Mouse (Mus musculus): ENCODE measurements at regions not wholly inside any gene's neighbourhood (a gene's known extent, or its start where the extent isn't known, plus 50 kb on each side); places are given as distances from the start of the nearest gene placed in this dataset.

DNA sequence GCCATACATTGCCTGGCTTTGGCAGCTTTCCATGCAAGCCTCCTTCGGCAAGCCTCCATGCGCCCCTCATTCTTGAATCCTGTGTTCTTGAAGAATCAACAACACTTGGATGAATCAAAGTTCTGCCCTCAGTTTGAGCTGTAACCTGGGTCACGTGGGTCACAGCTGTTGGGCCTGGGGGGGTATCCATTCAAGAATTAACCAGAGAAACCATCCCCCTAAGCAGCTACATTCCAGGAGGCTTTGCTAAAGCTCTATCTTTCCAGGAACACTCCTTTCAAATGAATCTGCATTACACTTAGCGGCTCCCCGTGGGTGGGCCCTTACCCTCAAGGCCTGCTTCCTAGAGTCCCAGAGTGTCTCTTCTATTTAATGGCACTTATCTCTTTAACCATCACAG lies 65.2 kb upstream of the Klf9 start:
- H3K27ac ChIP-seq (ENCODE audit: low read depth, low read length): no peak overlapping the region
- H3K9ac ChIP-seq (ENCODE audit: low read depth, low read length): no peak overlapping the region
- no peak for ATAC-seq (ENCODE audit: low FRiP score, low TSS enrichment)
- no peaks in the 10 kb centered on the region for H3K9me3 ChIP-seq (ENCODE audit: control insufficient read depth, low read length)
- H3K4me1 ChIP-seq (ENCODE audit: control insufficient read depth, insufficient read depth, low read length): no peaks in the 10 kb centered on the region
- H3K36me3 ChIP-seq (ENCODE audit: control insufficient read depth, insufficient read depth, low read length): no peaks in the 10 kb centered on the region
- no peaks in the 10 kb centered on the region for H3K27me3 ChIP-seq (ENCODE audit: control insufficient read depth, insufficient read depth, low read length)
- H3K4me2 ChIP-seq (replicated peaks; ENCODE audit: low read depth, low read length): no peak overlapping the region
- WGBS: 62% methylated on average over 5 of the region's 5 CpGs
- H3K4me3 ChIP-seq (ENCODE audit: low read length): no peak overlapping the region

DNA sequence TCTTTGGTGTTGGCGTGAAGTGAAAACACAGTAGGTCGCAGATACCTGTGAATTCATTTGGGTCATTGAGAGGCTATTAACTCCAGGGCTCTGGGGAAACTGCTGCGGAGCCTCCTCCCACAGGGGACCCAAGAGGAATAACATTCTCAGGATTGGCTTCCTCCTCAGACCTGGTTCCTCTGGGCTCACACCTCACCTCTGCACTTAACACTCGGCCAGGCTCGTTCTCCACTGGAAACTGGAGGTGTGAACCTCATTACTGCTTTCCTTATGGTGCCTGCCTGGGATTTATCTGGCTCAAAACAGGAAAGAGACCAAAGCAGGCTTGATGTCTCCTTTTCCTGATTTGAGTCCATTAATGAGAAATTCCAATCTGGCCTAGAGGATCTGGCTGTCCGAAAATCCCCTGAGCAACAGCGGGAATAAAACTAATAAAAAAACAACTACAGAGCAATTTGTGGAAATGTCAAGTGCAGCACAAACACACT lies 55.8 kb upstream of the Klf9 start:
- no peak for ATAC-seq (ENCODE audit: low FRiP score, low TSS enrichment)
- no peaks in the 10 kb centered on the region for H3K36me3 ChIP-seq (ENCODE audit: control insufficient read depth, insufficient read depth, low read length)
- 28% methylated on average over 7 of the region's 7 CpGs for WGBS

DNA sequence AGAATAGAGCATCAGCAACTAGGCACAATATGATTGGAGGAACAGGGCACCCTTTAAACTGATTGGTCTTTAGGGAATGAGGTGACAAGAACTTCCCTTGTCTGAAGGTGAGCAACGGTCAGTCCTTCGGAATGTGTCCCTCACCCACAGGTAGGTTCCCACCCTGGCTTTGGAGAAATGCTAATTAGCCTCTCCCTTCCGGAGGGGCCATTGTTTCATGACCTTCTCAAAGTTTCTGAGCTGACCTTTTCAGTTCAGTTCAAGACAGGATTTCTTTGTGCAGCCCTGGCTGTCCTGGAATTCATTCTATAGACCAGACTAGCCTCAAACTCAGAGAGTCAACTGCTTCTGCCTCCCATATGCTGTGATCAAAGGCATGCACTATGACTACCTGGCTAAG lies 53.5 kb upstream of the Klf9 start:
- H3K9ac ChIP-seq (ENCODE audit: low read depth, low read length): no peak overlapping the region
- H3K4me2 ChIP-seq (replicated peaks; ENCODE audit: low read depth, low read length): no peak overlapping the region
- 87% methylated on average over 3 of the region's 3 CpGs for WGBS
- ATAC-seq (ENCODE audit: low FRiP score, low TSS enrichment): no peak
- no peaks in the 10 kb centered on the region for H3K27me3 ChIP-seq (ENCODE audit: control insufficient read depth, insufficient read depth, low read length)
- H3K36me3 ChIP-seq (ENCODE audit: control insufficient read depth, insufficient read depth, low read length): no peaks in the 10 kb centered on the region
- no peak overlapping the region for H3K27ac ChIP-seq (ENCODE audit: low read depth, low read length)
- H3K9me3 ChIP-seq (ENCODE audit: control insufficient read depth, low read length): no peaks in the 10 kb centered on the region
- no peak overlapping the region for H3K4me3 ChIP-seq (ENCODE audit: low read length)
- H3K4me1 ChIP-seq (ENCODE audit: control insufficient read depth, insufficient read depth, low read length): no peaks in the 10 kb centered on the region

More for the DNA sequence above, 55.8 kb upstream of the Klf9 start:
- no peak overlapping the region for H3K9ac ChIP-seq (ENCODE audit: low read depth, low read length)
- no peaks in the 10 kb centered on the region for H3K9me3 ChIP-seq (ENCODE audit: control insufficient read depth, low read length)
- H3K27ac ChIP-seq (ENCODE audit: low read depth, low read length): no peak overlapping the region
- no peak overlapping the region for H3K4me3 ChIP-seq (ENCODE audit: low read length)
- H3K4me1 ChIP-seq (ENCODE audit: control insufficient read depth, insufficient read depth, low read length): no peaks in the 10 kb centered on the region
- H3K27me3 ChIP-seq (ENCODE audit: control insufficient read depth, insufficient read depth, low read length): no peaks in the 10 kb centered on the region
- no peak overlapping the region for H3K4me2 ChIP-seq (replicated peaks; ENCODE audit: low read depth, low read length)

DNA sequence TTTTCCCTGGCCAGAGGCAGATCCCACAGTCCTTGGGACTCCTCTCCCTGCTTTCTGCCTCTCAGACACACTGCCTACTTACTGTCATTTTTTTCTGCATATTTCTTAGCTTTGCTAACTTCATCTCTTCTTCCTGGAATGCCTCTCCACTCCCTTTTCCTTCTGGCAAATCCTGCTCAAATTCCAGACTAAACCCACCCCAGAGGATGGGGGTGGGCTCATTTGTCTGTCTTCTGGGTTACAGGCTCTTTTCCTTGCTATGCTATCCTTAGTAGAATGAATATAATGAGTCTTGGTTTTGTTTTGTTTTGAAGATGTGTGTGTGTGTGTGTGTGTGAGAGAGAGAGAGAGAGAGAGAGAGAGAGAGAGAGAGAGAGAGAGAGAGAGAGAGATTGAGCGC lies 51.9 kb upstream of the Klf9 start:
- no peaks in the 10 kb centered on the region for H3K36me3 ChIP-seq (ENCODE audit: control insufficient read depth, insufficient read depth, low read length)
- ATAC-seq (ENCODE audit: low FRiP score, low TSS enrichment): no peak
- no peaks in the 10 kb centered on the region for H3K27me3 ChIP-seq (ENCODE audit: control insufficient read depth, insufficient read depth, low read length)

DNA sequence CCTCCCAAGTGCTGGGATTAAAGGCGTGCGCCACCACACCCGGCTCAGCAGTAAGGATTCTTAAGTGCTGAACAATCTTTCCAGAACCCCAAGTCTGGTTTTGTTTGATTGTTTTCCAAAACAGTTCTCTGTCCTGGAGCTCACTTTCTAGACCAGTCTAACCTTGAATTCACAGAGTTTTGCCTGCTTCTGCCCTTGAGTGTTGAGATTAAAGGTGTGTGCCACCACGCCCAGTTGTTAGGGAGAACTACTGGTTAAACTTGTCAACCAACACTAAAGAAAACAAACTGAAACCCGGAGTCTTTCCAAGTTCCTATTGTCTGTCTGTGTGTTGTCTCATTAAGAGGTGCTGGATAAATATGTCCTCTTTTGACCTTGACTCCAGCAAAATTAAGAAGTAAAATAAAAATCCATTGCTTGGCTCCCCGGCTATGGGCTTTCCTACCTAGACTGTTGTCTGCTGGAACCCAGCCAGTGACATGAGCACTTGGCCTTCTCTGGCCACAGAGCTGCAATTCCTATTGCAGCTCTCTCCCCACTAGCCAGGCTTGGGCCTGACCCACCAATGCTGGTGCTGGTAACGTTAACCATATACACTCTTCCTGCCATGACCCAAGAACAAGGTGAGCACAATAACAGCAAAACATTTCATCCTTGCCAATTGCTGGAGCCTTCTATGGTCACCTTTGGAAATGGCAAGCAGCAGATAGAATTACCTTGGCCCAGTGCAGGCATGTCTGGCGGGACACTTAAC lies 51.1 kb upstream of the Klf9 start:
- Histone ChIP-seq H3K4me2 (replicated peaks; ENCODE audit: low read depth, low read length) (no peak overlapping the region), H3K9ac (ENCODE audit: low read depth, low read length) (no peak overlapping the region), H3K4me3 (ENCODE audit: low read length) (no peak overlapping the region), H3K27me3 (ENCODE audit: control insufficient read depth, insufficient read depth, low read length) (no peaks in the 10 kb centered on the region), H3K9me3 (ENCODE audit: control insufficient read depth, low read length) (no peaks in the 10 kb centered on the region), H3K27ac (ENCODE audit: low read depth, low read length) (no peak overlapping the region), H3K4me1 (ENCODE audit: control insufficient read depth, insufficient read depth, low read length) (no peaks in the 10 kb centered on the region), H3K36me3 (ENCODE audit: control insufficient read depth, insufficient read depth, low read length) (no peaks in the 10 kb centered on the region)
- no peak for ATAC-seq (ENCODE audit: low FRiP score, low TSS enrichment)
- 85% methylated on average over 8 of the region's 8 CpGs for WGBS

More for the DNA sequence above, 51.9 kb upstream of the Klf9 start:
- no peak overlapping the region for H3K27ac ChIP-seq (ENCODE audit: low read depth, low read length)
- no peaks in the 10 kb centered on the region for H3K4me1 ChIP-seq (ENCODE audit: control insufficient read depth, insufficient read depth, low read length)
- no peak overlapping the region for H3K4me3 ChIP-seq (ENCODE audit: low read length)
- H3K9me3 ChIP-seq (ENCODE audit: control insufficient read depth, low read length): no peaks in the 10 kb centered on the region
- no peak overlapping the region for H3K4me2 ChIP-seq (replicated peaks; ENCODE audit: low read depth, low read length)
- H3K9ac ChIP-seq (ENCODE audit: low read depth, low read length): no peak overlapping the region
- 93% methylated on average over 1 of the region's 1 CpGs for WGBS
